Mouse (Mus musculus) adrenal gland, postnatal 4 days (tissue): Measurements from ENCODE around the gene Itprip. TPM values are rescaled to one million over a fixed set of nuclear protein-coding genes. Genes with fewer than 3 reads are reported as not detected.
A peak's percentile ranks its signal among the peaks of the same experiment; 100 is the strongest.

ENCODE experiments used
- DNase-seq, 2 experiments: peaks; one replicate each; pipeline ENCODE4 v3.0.0; 2021 to 2022; ENCODE audit warnings: low spot score in 2 of 2, mixed read lengths in 2 of 2
- long read RNA-seq, 2 experiments: library from polyadenylated mRNA; stranded (forward); transcript quantifications; one replicate each; pipeline ENCODE4 v2.0.0; 2021
- total RNA-seq, 2 experiments: library from RNA; stranded (reverse); gene quantifications; 2 replicates each; pipeline ENCODE4 v1.2.3; 2021

The Itprip gene
- 10 to 100 TPM; 19.2 to 20.4 TPM for total RNA-seq
- long read RNA-seq, experiment 1, partial matches to known transcripts = 0 of 15 reads
- long read RNA-seq, experiment 1, other reads (novel, unspliced or antisense) = 15 of 15 reads
- long read RNA-seq, experiment 2, partial matches to known transcripts = 0 of 43 reads
- long read RNA-seq, experiment 2, other reads (novel, unspliced or antisense) = 43 of 43 reads

- DNase-seq = peak; percentile 41 to 65
Measured at GRCm38 (mm10) chr19:47919126-47919965, at the start of gene Itprip, which contains the start of gene Cfap43. Itprip (minus strand) TSS chr19:47919299. Cfap43 (minus strand) TSS chr19:47919287.

GRCm38 (mm10) chr19:47958181-47958580 is 39.1 kb upstream of the Itprip start:
- no peak for DNase-seq

- no peak for DNase-seq
Measured at GRCm38 (mm10) chr19:47953169-47953568, 34.1 kb upstream of the Itprip start.

- DNase-seq = no peak
Measured at GRCm38 (mm10) chr19:47950946-47951345, 31.8 kb upstream of the Itprip start.

- no peak for DNase-seq
Measured at GRCm38 (mm10) chr19:47946821-47947465, 27.8 kb upstream of the Itprip start.

- DNase-seq = no peak
Measured at GRCm38 (mm10) chr19:47939361-47939760, 20.3 kb upstream of the Itprip start.

GRCm38 (mm10) chr19:47937443-47938406 is 18.6 kb upstream of the Itprip start, which contains the start of gene Cfap58:
Cfap58 (plus strand) TSS chr19:47937675.
- no peak for DNase-seq

GRCm38 (mm10) chr19:47936938-47937337 is 17.8 kb upstream of the Itprip start:
- no peak for DNase-seq

- no peak for DNase-seq
Measured at GRCm38 (mm10) chr19:47936490-47936889, 17.4 kb upstream of the Itprip start.

GRCm38 (mm10) chr19:47935530-47935929 is 16.4 kb upstream of the Itprip start:
- no peak for DNase-seq

- DNase-seq = no peak
Measured at GRCm38 (mm10) chr19:47934636-47935238, 15.6 kb upstream of the Itprip start.

GRCm38 (mm10) chr19:47934146-47934545 is 15.0 kb upstream of the Itprip start:
- DNase-seq = no peak

GRCm38 (mm10) chr19:47931982-47932638 is 13.0 kb upstream of the Itprip start:
- DNase-seq = no peak

- no peak for DNase-seq
Measured at GRCm38 (mm10) chr19:47929043-47929442, 9.9 kb upstream of the Itprip start.

- DNase-seq = no peak
Measured at GRCm38 (mm10) chr19:47927032-47927431, 7.9 kb upstream of the Itprip start.

GRCm38 (mm10) chr19:47925819-47926218 is 6.7 kb upstream of the Itprip start:
- DNase-seq = no peak

GRCm38 (mm10) chr19:47919966-47920375 is 872 bp upstream of the Itprip start:
- DNase-seq = no peak

- DNase-seq = no peak
Measured at GRCm38 (mm10) chr19:47918455-47919101, 521 bp downstream of the Itprip start.

GRCm38 (mm10) chr19:47918016-47918415 is 1.1 kb downstream of the Itprip start:
- DNase-seq = no peak
